Mouse (Mus musculus) liver (tissue): ENCODE results near the gene Kif28.
A peak's percentile ranks its signal among the peaks of the same experiment; 100 is the strongest.
"Not testable (repeated sequence)": the region's sequence is repeated elsewhere in the genome, so short reads cannot be mapped to it uniquely, and the experiment has no call there.

ENCODE experiments used
- DNase-seq: peaks from one replicate; pipeline ENCODE4 v3.0.0-alpha.2; 2020; ENCODE audit warnings: mixed read lengths

Kif28 gene

GRCm38 (mm10) chr1:179689479-179689878, 55.6 kb downstream of the Kif28 start:
- DNase-seq = no peak

- DNase-seq = no peak
These were observed 56.2 kb downstream of the Kif28 start for GRCm38 (mm10) chr1:179688914-179689313.

GRCm38 (mm10) chr1:179688415-179688814, 56.7 kb downstream of the Kif28 start:
- no peak for DNase-seq

GRCm38 (mm10) chr1:179687966-179688365, 57.1 kb downstream of the Kif28 start:
- DNase-seq = no peak

- no peak for DNase-seq
These were observed 57.8 kb downstream of the Kif28 start for GRCm38 (mm10) chr1:179687305-179687704.

- DNase-seq = no peak
These were observed 58.3 kb downstream of the Kif28 start for GRCm38 (mm10) chr1:179686781-179687180.

- no peak for DNase-seq
These were observed 58.7 kb downstream of the Kif28 start for GRCm38 (mm10) chr1:179686348-179686747.

- not testable (repeated sequence) for DNase-seq
These were observed 62.3 kb downstream of the Kif28 start for GRCm38 (mm10) chr1:179682753-179683152.

GRCm38 (mm10) chr1:179679326-179679725, 65.7 kb downstream of the Kif28 start:
- DNase-seq = no peak

GRCm38 (mm10) chr1:179677031-179677430, 68.0 kb downstream of the Kif28 start:
- no peak for DNase-seq

- no peak for DNase-seq
These were observed 70.7 kb downstream of the Kif28 start for GRCm38 (mm10) chr1:179674355-179674754.

- DNase-seq = no peak
These were observed 76.1 kb downstream of the Kif28 start for GRCm38 (mm10) chr1:179668836-179669537.

GRCm38 (mm10) chr1:179668013-179668805, 76.9 kb downstream of the Kif28 start, which contains the start of gene Sccpdh:
Gene Sccpdh (plus strand): TSS chr1:179668210.
- DNase-seq = peak; percentile 82

GRCm38 (mm10) chr1:179667450-179667849, 77.6 kb downstream of the Kif28 start:
- DNase-seq = no peak

- no peak for DNase-seq
These were observed 78.1 kb downstream of the Kif28 start for GRCm38 (mm10) chr1:179666971-179667370.

GRCm38 (mm10) chr1:179664309-179664930, 80.7 kb downstream of the Kif28 start:
- no peak for DNase-seq

GRCm38 (mm10) chr1:179663065-179663464, 82.0 kb downstream of the Kif28 start:
- no peak for DNase-seq

- no peak for DNase-seq
These were observed 93.8 kb downstream of the Kif28 start for GRCm38 (mm10) chr1:179651224-179651623.

- DNase-seq = peak; percentile 20
These were observed 94.8 kb downstream of the Kif28 start for GRCm38 (mm10) chr1:179650284-179650683.

- no peak for DNase-seq
These were observed 95.7 kb downstream of the Kif28 start for GRCm38 (mm10) chr1:179649324-179649723.

GRCm38 (mm10) chr1:179648678-179649077, 96.4 kb downstream of the Kif28 start:
- not testable (repeated sequence) for DNase-seq

- no peak for DNase-seq
These were observed 99.1 kb downstream of the Kif28 start for GRCm38 (mm10) chr1:179645980-179646268.
